Comparison of ENCODE assay signal across 19 mouse cellular contexts in genomic region chr3:26981979-26982623, GRCm38 (mm10).
DNase-seq lines count a peak whose midpoint lies in the region; ATAC-seq and TF ChIP-seq lines count a peak whose summit lies in the region.
"Had no signal": no experiment of that assay in that cellular context is flagged by ENCODE, and none has a peak within 500 bp of the region (broad histone marks: within the 10 kb centered on the region; RNA-seq: fewer than 3 reads in every experiment).

No protein-coding gene starts in this region.

- no peaks in the 10 kb centered on the region for H3K27me3 ChIP-seq in kidney, postnatal 0 days (ENCODE audit: insufficient read depth, low read length)
- no peaks in the 10 kb centered on the region for H3K27me3 ChIP-seq in limb, embryonic 13.5 days
- H3K27me3 ChIP-seq in limb, embryonic 15.5 days = no peaks in the 10 kb centered on the region
- no peaks in the 10 kb centered on the region for H3K27me3 ChIP-seq in intestine, postnatal 0 days (replicated peaks; ENCODE audit: control insufficient read depth, insufficient read depth, low read length)
- H3K27me3 ChIP-seq: embryonic facial prominence, embryonic 15.5 days; hindbrain, embryonic 12.5 days; hindbrain, embryonic 15.5 days had no signal

- no peak overlapping the region for H3K4me2 ChIP-seq in kidney, postnatal 0 days (ENCODE audit: low read length)
- no peak overlapping the region for H3K4me2 ChIP-seq in limb, embryonic 13.5 days (replicated peaks)
- H3K4me2 ChIP-seq in limb, embryonic 15.5 days = no peak overlapping the region
- H3K4me2 ChIP-seq in intestine, postnatal 0 days (replicated peaks; ENCODE audit: low read depth) = no peak overlapping the region
- H3K4me2 ChIP-seq: embryonic facial prominence, embryonic 15.5 days; heart, embryonic 11.5 days; hindbrain, embryonic 12.5 days; hindbrain, embryonic 15.5 days had no signal

- no peak overlapping the region for H3K27ac ChIP-seq in kidney, postnatal 0 days
- H3K27ac ChIP-seq in limb, embryonic 13.5 days = 0 out of 2 replicates have a peak overlapping the region, but pooled peaks have one; percentile 22
- peak overlapping the region; percentile 47; the same call in 1 of the 2 replicates for H3K27ac ChIP-seq in limb, embryonic 15.5 days
- no peak overlapping the region for H3K27ac ChIP-seq in intestine, postnatal 0 days (ENCODE audit: low read depth, low read length)
- H3K27ac ChIP-seq: embryonic facial prominence, embryonic 15.5 days; gastrocnemius, adult 2 months; hindbrain, embryonic 12.5 days; hindbrain, embryonic 15.5 days had no signal

- H3K9me3 ChIP-seq in kidney, postnatal 0 days (replicated peaks; ENCODE audit: low read length) = no peaks in the 10 kb centered on the region
- H3K9me3 ChIP-seq in limb, embryonic 13.5 days = no peaks in the 10 kb centered on the region
- no peaks in the 10 kb centered on the region for H3K9me3 ChIP-seq in limb, embryonic 15.5 days
- H3K9me3 ChIP-seq in intestine, postnatal 0 days (ENCODE audit: control insufficient read depth) = no peaks in the 10 kb centered on the region
- H3K9me3 ChIP-seq: embryonic facial prominence, embryonic 15.5 days; hindbrain, embryonic 12.5 days; hindbrain, embryonic 15.5 days had no signal

- no peak for TF ChIP-seq CTCF in kidney, postnatal 0 days (IDR thresholded peaks at IDR 0.05; ENCODE audit: low read depth)
- no peak for TF ChIP-seq CTCF in intestine, postnatal 0 days (IDR thresholded peaks at IDR 0.05; ENCODE audit: low read depth)

- no peaks in the 10 kb centered on the region for H3K36me3 ChIP-seq in kidney, postnatal 0 days (ENCODE audit: insufficient read depth, low read length)
- H3K36me3 ChIP-seq in limb, embryonic 13.5 days = no peaks in the 10 kb centered on the region
- no peaks in the 10 kb centered on the region for H3K36me3 ChIP-seq in limb, embryonic 15.5 days
- no peaks in the 10 kb centered on the region for H3K36me3 ChIP-seq in intestine, postnatal 0 days (ENCODE audit: control insufficient read depth, insufficient read depth)
- H3K36me3 ChIP-seq: embryonic facial prominence, embryonic 15.5 days; hindbrain, embryonic 12.5 days; hindbrain, embryonic 15.5 days had no signal

- peak; percentile 9 for DNase-seq in kidney, postnatal 0 days (ENCODE audit: low spot score)
- no peak for DNase-seq in kidney, adult 11 months
- DNase-seq in gastrocnemius, postnatal 4 days (ENCODE audit: low spot score in 2 of 2) = no peak
- DNase-seq: cerebellum, adult 18-20 months; cerebellum, adult 9-10 months; cerebellum, postnatal 14 days; forebrain, postnatal 0 days; gastrocnemius, adult 2 months; gastrocnemius, postnatal 14 days had no signal

- H3K4me1 ChIP-seq in kidney, postnatal 0 days (replicated peaks; ENCODE audit: insufficient read depth, low read length) = no peaks in the 10 kb centered on the region
- peaks cover 6% of the 10 kb centered on the region; the same call in 1 of the 2 replicates for H3K4me1 ChIP-seq in limb, embryonic 13.5 days
- peaks cover 8% of the 10 kb centered on the region; the same call in 1 of the 2 replicates for H3K4me1 ChIP-seq in limb, embryonic 15.5 days
- H3K4me1 ChIP-seq in intestine, postnatal 0 days (replicated peaks; ENCODE audit: control insufficient read depth, insufficient read depth, low read length) = no peaks in the 10 kb centered on the region
- H3K4me1 ChIP-seq: embryonic facial prominence, embryonic 15.5 days; hindbrain, embryonic 12.5 days; hindbrain, embryonic 15.5 days had no signal

- 43% methylated on average over 6 of the region's 6 CpGs for WGBS in kidney, postnatal 0 days
- 50% methylated on average over 6 of the region's 6 CpGs for WGBS in limb, embryonic 13.5 days
- 51% methylated on average over 6 of the region's 6 CpGs for WGBS in limb, embryonic 15.5 days
- WGBS in intestine, postnatal 0 days = 77% methylated on average over 6 of the region's 6 CpGs

- no peak overlapping the region for H3K4me3 ChIP-seq in kidney, postnatal 0 days (replicated peaks; ENCODE audit: low read depth, low read length)
- no peak overlapping the region for H3K4me3 ChIP-seq in limb, embryonic 13.5 days
- H3K4me3 ChIP-seq in limb, embryonic 15.5 days = no peak overlapping the region
- no peak overlapping the region for H3K4me3 ChIP-seq in intestine, postnatal 0 days (ENCODE audit: low read depth, low read length)
- H3K4me3 ChIP-seq: embryonic facial prominence, embryonic 15.5 days; gastrocnemius, adult 2 months; hindbrain, embryonic 12.5 days; hindbrain, embryonic 15.5 days had no signal

- ATAC-seq in kidney, postnatal 0 days (replicated peaks; ENCODE audit: low FRiP score, low read depth) = no peak
- peak; percentile 67; the same call in 1 of the 2 replicates for ATAC-seq in limb, embryonic 13.5 days (ENCODE audit: low FRiP score, low read depth)
- ATAC-seq in limb, embryonic 15.5 days (ENCODE audit: insufficient number of reproducible peaks, low FRiP score, low TSS enrichment, low read depth) = 0 out of 2 replicates have a peak, but pooled peaks have one; percentile 40
- no peak for ATAC-seq in intestine, postnatal 0 days
- ATAC-seq: activated CD4-positive, CD25-positive, alpha-beta regulatory T cell, adult 4 months; CD4-positive, CD25-positive, alpha-beta regulatory T cell, adult 4 months; forebrain, embryonic 14.5 days; forebrain, postnatal 0 days had no signal

- H3K9ac ChIP-seq in kidney, postnatal 0 days (ENCODE audit: low read depth, low read length) = no peak overlapping the region
- no peak overlapping the region for H3K9ac ChIP-seq in limb, embryonic 13.5 days
- H3K9ac ChIP-seq in limb, embryonic 15.5 days = no peak overlapping the region
- H3K9ac ChIP-seq in intestine, postnatal 0 days (ENCODE audit: low read depth, low read length) = no peak overlapping the region
- H3K9ac ChIP-seq: embryonic facial prominence, embryonic 15.5 days; forebrain, postnatal 0 days; hindbrain, embryonic 12.5 days; hindbrain, embryonic 15.5 days had no signal

Comparison
In these comparisons a context has a peak if more than half of its experiments do, and no peak if none do; other contexts are left out.
1. ATAC-seq: peak in limb, embryonic 13.5 days (single experiment) and limb, embryonic 15.5 days (single experiment); none in kidney, postnatal 0 days (single experiment) and intestine, postnatal 0 days (single experiment).
2. H3K27ac ChIP-seq: peak in limb, embryonic 13.5 days (single experiment) and limb, embryonic 15.5 days (single experiment); none in kidney, postnatal 0 days (single experiment) and intestine, postnatal 0 days (single experiment).